Mouse (Mus musculus) MEL (cell line): Measurements from ENCODE around the gene Prkaa1. TPM values are rescaled to one million over a fixed set of nuclear protein-coding genes. Genes with fewer than 3 reads are reported as not detected.
"Not testable (repeated sequence)": the region's sequence is repeated elsewhere in the genome, so short reads cannot be mapped to it uniquely, and the experiment has no call there.

Source experiments
- DNase-seq: peaks from one replicate; pipeline ENCODE4 v3.0.0; 2011; ENCODE audit warnings: low read depth, low spot score
- H3K27ac ChIP-seq: 2 replicates; pipeline ENCODE4 v1.5.1; 2012; ENCODE audit warnings: low read depth, mild to moderate bottlenecking, control low read depth, low read length, moderate library complexity; ENCODE audit not compliant: control insufficient read depth
- H3K27me3 ChIP-seq, 2 experiments: fragments of 150-350 bp in 1 of 2; sonication (generic) in 1 of 2; 2 replicates each; pipeline ENCODE4 v1.6.1; 2012; ENCODE audit warnings: low read length in 2 of 2, mild to moderate bottlenecking in 2 of 2, improper control_type of control experiment in 1 of 2, moderate library complexity in 1 of 2; ENCODE audit not compliant: insufficient read depth in 2 of 2, control insufficient read depth in 1 of 2
- H3K36me3 ChIP-seq, 2 experiments: 2 replicates each; pipeline ENCODE4 v1.6.1; 2012 to 2014; ENCODE audit warnings: low read length in 2 of 2, improper control_type of control experiment in 1 of 2, inconsistent platforms in 1 of 2, mild to moderate bottlenecking in 1 of 2; ENCODE audit not compliant: insufficient read depth in 2 of 2, control insufficient read depth in 1 of 2
- H3K4me1 ChIP-seq, 2 experiments: fragments of 150-350 bp in 1 of 2; sonication (generic) in 1 of 2; 2 replicates each; pipeline ENCODE4 v1.6.1; 2012; ENCODE audit warnings: low read length in 2 of 2, improper control_type of control experiment in 1 of 2, mild to moderate bottlenecking in 1 of 2; ENCODE audit not compliant: insufficient read depth in 2 of 2, control insufficient read depth in 1 of 2
- H3K4me3 ChIP-seq, 2 experiments: fragments of 150-350 bp in 1 of 2; sonication (generic) in 1 of 2; 2 replicates each; pipeline ENCODE4 v1.5.1; 2012; ENCODE audit warnings: low read depth in 2 of 2, low read length in 2 of 2, mild to moderate bottlenecking in 2 of 2, moderate library complexity in 2 of 2, control low read depth in 1 of 2, improper control_type of control experiment in 1 of 2; ENCODE audit not compliant: control insufficient read depth in 1 of 2, insufficient read depth in 1 of 2
- H3K79me2 ChIP-seq: 2 replicates; pipeline ENCODE4 v1.6.1; 2012; ENCODE audit warnings: mild to moderate bottlenecking, low read length, moderate library complexity; ENCODE audit not compliant: control insufficient read depth, poor library complexity, insufficient read depth
- H3K9ac ChIP-seq: 2 replicates; pipeline ENCODE4 v1.6.1; 2012; ENCODE audit warnings: low read depth, mild to moderate bottlenecking, control low read depth, low read length, moderate library complexity; ENCODE audit not compliant: control insufficient read depth, poor library complexity, severe bottlenecking
- H3K9me3 ChIP-seq: fragments of 150-350 bp; sonication (generic); replicated peaks from 2 replicates; pipeline ENCODE4 v1.6.1; 2012; ENCODE audit warnings: mild to moderate bottlenecking, low read length, improper control_type of control experiment, moderate library complexity; ENCODE audit not compliant: insufficient read depth
- ELF1 ChIP-seq: IDR thresholded peaks from 2 replicates; pipeline ENCODE4 v1.6.1; 2014; ENCODE audit warnings: low read depth, mild to moderate bottlenecking, inconsistent platforms, low read length, improper control_type of control experiment, moderate library complexity
- EP300 ChIP-seq, 2 experiments: IDR thresholded peaks; 2 replicates each; pipeline ENCODE4 v1.6.1; 2011; ENCODE audit warnings: improper control_type of control experiment in 2 of 2, low read length in 2 of 2, low read depth in 1 of 2, mild to moderate bottlenecking in 1 of 2
- ETS1 ChIP-seq: IDR thresholded peaks from 2 replicates; pipeline ENCODE4 v1.6.1; 2012; ENCODE audit warnings: low read depth, mild to moderate bottlenecking, inconsistent platforms, low read length, improper control_type of control experiment, moderate library complexity
- GATA1 ChIP-seq: IDR thresholded peaks from 2 replicates; pipeline ENCODE4 v1.6.1; 2011; ENCODE audit warnings: low read depth, low read length, improper control_type of control experiment
- HCFC1 ChIP-seq: IDR thresholded peaks from 2 replicates; pipeline ENCODE4 v1.6.1; 2012; ENCODE audit warnings: low read depth, mild to moderate bottlenecking, inconsistent platforms, low read length, improper control_type of control experiment, moderate library complexity
- MAFK ChIP-seq: IDR thresholded peaks from 2 replicates; pipeline ENCODE4 v1.6.1; 2011; ENCODE audit warnings: low read depth, mild to moderate bottlenecking, low read length, improper control_type of control experiment, borderline replicate concordance
- MAZ ChIP-seq: IDR thresholded peaks from 2 replicates; pipeline ENCODE4 v1.6.1; 2012; ENCODE audit warnings: low read depth, mild to moderate bottlenecking, inconsistent platforms, low read length, improper control_type of control experiment
- NELFE ChIP-seq: IDR thresholded peaks from 2 replicates; pipeline ENCODE4 v1.6.1; 2011; ENCODE audit warnings: low read depth, low read length, improper control_type of control experiment
- POLR2A ChIP-seq, 2 experiments: IDR thresholded peaks; 2 replicates each; pipeline ENCODE4 v1.6.1; 2011 to 2012; ENCODE audit warnings: low read length in 2 of 2, mild to moderate bottlenecking in 2 of 2, control low read depth in 1 of 2, improper control_type of control experiment in 1 of 2, low read depth in 1 of 2, moderate library complexity in 1 of 2; ENCODE audit not compliant: control insufficient read depth in 1 of 2, insufficient read depth in 1 of 2, poor library complexity in 1 of 2
- RCOR1 ChIP-seq: IDR thresholded peaks from 2 replicates; pipeline ENCODE4 v1.6.1; 2012; ENCODE audit warnings: low read depth, mild to moderate bottlenecking, inconsistent platforms, low read length, improper control_type of control experiment
- SIN3A ChIP-seq: IDR thresholded peaks from 2 replicates; pipeline ENCODE4 v1.6.1; 2012; ENCODE audit warnings: low read length, improper control_type of control experiment, inconsistent platforms
- TBP ChIP-seq: IDR thresholded peaks from 2 replicates; pipeline ENCODE4 v1.8.0; 2011; ENCODE audit warnings: low read depth, low read length, improper control_type of control experiment
- TCF12 ChIP-seq: IDR thresholded peaks from 2 replicates; pipeline ENCODE4 v1.6.1; 2014; ENCODE audit warnings: low read depth, mild to moderate bottlenecking, inconsistent platforms, low read length, improper control_type of control experiment, moderate library complexity
- ZC3H11A ChIP-seq: IDR thresholded peaks from 2 replicates; pipeline ENCODE4 v1.6.1; 2012; ENCODE audit warnings: low read depth, mild to moderate bottlenecking, inconsistent platforms, low read length, improper control_type of control experiment
- ZMIZ1 ChIP-seq: IDR thresholded peaks from 2 replicates; pipeline ENCODE4 v1.6.1; 2012; ENCODE audit warnings: low read depth, mild to moderate bottlenecking, inconsistent platforms, low read length, improper control_type of control experiment, moderate library complexity
- polyA plus RNA-seq, 2 experiments: library from polyadenylated mRNA; stranded (reverse) in 1 of 2; unstranded in 1 of 2; fragments of >175 nt in 1 of 2; fragments of >200 nt in 1 of 2; gene quantifications; 2 replicates each; pipeline versions ENCODE4 v1.2.1 to v1.2.4; 2012; ENCODE audit warnings: low replicate concordance in 2 of 2, low read depth in 1 of 2; ENCODE audit not compliant: insufficient read length in 2 of 2, insufficient read depth in 1 of 2, missing spikeins in 1 of 2
- total RNA-seq: library from RNA; depleted of rRNA; stranded (reverse); fragments of 300-350 nt; gene quantifications from 2 replicates; pipeline ENCODE4 v1.2.3, GENCODE M21; 2012

The Prkaa1 gene
- total and polyA plus RNA-seq, 3 experiments = 18.3 to 23.0 TPM; not detected in 1

DNA sequence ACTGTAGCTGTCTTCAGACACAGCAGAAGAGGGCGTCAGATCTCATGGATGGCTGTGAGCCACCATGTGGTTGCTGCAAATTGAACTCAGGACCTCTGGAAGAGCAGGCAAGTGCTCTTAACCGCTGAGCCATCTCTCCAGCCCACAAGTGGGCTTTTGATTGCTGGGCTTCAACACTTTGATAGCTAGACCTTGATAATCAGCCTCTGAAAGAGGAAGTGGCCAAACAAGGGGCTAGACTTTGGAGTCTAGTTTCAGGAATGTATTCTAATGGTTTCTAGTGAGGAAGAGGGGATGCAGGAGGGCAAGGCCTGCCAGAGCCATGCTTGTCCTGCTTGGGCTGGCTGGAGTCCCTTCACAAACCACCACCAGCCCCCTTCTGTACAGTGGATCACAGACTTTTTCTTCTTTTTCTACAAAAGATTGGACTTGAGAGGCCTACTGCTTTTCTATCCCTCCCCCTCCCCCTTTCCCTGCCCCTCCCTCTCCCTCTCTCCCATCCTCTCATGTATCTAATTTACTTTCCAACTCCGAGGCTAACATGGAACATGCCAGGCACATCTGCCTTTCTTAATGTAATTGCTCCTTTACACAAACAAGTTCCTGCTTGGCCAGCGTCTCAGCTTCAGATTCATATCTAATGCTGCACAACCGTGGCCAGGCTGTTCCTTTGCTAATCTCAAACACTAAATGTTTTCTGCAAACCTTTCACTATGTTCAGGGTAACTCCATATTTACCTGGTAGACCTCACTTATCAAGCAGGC lies 15.3 kb upstream of the Prkaa1 start (continued):
- TF ChIP-seq GATA1 = peak; percentile 68
- no peak for TF ChIP-seq ZMIZ1
- 0 out of 2 replicates have a peak, but pooled peaks have one; percentile 54 for TF ChIP-seq MAFK
- peak; percentile 62 for TF ChIP-seq TCF12

DNA sequence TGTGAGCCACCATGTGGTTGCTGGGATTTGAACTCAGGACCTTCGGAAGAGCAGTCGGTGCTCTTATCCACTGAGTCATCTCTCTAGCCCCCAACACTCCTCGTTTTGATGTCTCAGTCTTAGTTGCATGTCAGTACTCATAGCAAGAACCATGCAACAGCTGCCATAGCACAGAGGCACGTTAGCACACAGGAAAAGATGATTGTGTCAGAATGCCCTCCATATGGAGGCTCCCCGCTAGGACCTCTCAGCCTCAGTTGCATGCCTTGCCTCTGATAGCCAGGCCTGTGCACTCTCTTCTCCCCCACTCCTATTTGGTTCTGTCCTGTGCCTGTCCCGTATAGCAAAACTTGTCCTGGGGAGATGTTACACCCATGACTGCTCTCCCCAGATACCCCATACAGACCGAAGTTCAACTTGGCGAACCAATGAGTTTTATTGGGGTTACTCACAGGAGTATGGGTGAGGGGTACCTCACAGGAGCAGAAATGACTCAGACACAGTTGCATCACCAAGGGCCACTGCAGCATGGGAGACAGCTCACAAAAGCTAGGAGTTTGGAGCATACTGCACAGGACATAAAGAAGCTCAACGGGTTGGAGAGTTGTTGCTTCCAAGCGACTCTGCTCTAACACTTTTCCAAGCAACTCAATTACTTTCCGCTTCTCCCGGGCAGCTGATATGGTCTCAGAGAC lies 14.4 kb upstream of the Prkaa1 start:
- Histone ChIP-seq H3K27ac (peak overlapping the region; percentile 9; the same call in 1 of the 2 replicates), H3K4me1 (peaks cover 16 to 32% of the 10 kb centered on the region in 2 experiments), H3K4me3 (no peak overlapping the region)

DNA sequence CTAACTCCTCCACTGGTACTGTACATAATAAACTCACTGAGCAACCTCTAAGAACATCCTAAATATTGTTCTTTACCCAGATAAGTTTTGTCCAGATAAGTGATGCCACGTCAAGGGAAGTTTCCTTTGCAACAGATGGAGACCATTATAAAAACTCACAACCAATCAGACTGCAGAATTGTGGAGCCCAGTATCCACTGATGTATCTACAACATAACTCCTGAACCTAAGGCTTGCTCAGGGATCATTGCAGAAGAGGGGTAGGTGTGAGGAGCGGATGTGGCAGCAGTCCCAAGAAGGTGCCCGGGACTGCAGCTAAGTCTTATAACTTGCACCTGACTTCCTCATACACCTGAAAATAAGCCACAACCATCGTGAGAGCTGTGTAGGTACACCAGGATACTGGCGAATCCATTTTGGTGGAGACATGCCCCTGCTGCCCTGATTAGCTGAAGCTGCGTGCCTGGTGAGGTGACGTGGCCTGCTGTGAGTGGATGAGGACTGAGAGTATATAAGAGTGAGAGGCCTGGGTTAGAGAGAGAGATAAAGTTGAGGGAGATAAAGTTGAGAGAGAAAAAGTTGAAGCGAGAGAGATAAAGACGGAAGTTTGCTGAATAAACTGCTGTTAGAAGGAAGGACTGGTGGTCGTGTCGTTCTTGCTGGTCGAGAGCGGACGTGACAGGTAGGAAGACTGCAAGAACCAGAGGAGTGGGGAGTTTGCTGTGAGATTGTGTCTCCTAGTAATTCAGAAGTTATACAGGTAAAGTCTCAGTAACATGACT lies 12.6 kb upstream of the Prkaa1 start:
- H3K79me2 ChIP-seq, H3K27me3 ChIP-seq, H3K9me3 ChIP-seq: not testable (repeated sequence)
- DNase-seq = peak; percentile 62
- TF ChIP-seq NELFE (peak; percentile 21; the same call in 1 of the 2 replicates), HCFC1 (0 out of 2 replicates have a peak, but pooled peaks have one; percentile 34), POLR2A (IDR thresholded peaks at IDR 0.05; ENCODE audit: control insufficient read depth in 1 of 2, insufficient read depth in 1 of 2, low read depth in 1 of 2, low read length in 2 of 2, poor library complexity in 1 of 2) (peak in 1 of 2 experiments; percentile 43; a peak in 1 of 4 replicates), TBP (peak; percentile 63; the same call in 1 of the 2 replicates), EP300 (IDR thresholded peaks at IDR 0.05; ENCODE audit: low read depth in 1 of 2, low read length in 2 of 2) (peak; percentile 43 to 46; a peak in 1 of 4 replicates), GATA1 (peak; percentile 76), RCOR1 (peak; percentile 28; the same call in 1 of the 2 replicates), SIN3A (peak; percentile 40; the same call in 1 of the 2 replicates), ETS1 (peak; percentile 25; the same call in 1 of the 2 replicates), ZMIZ1 (0 out of 2 replicates have a peak, but pooled peaks have one; percentile 33), ELF1 (peak; percentile 33; the same call in 1 of the 2 replicates)
- TF ChIP-seq, all 39 proteins: peak for 11; not testable (repeated sequence) for 28
- peak overlapping the region; percentile 41 for H3K9ac ChIP-seq
- peaks cover 16 to 36% of the 10 kb centered on the region in 2 experiments for H3K4me1 ChIP-seq
- H3K4me3 ChIP-seq = peak overlapping the region; percentile 28 to 48
- H3K27ac ChIP-seq = peak overlapping the region; percentile 93
- H3K36me3 ChIP-seq = peaks cover 0 to 45% of the 10 kb centered on the region in 2 experiments; a peak in 2 of 4 replicates

More for the DNA sequence above, 14.4 kb upstream of the Prkaa1 start:
- no peak for DNase-seq
- Histone ChIP-seq H3K27me3 (no peaks in the 10 kb centered on the region), H3K9ac (no peak overlapping the region), H3K9me3 (no peaks in the 10 kb centered on the region)
- TF ChIP-seq MAZ (no peak), ZC3H11A (no peak)
- TF ChIP-seq, all 39 proteins: peak for 0
- peaks cover 0 to 48% of the 10 kb centered on the region in 2 experiments; a peak in 2 of 4 replicates for H3K36me3 ChIP-seq
- H3K79me2 ChIP-seq = no peaks in the 10 kb centered on the region
